Mouse (Mus musculus) liver, embryonic 12.5 days (tissue): ENCODE data around the gene Hnrnpu. TPM values are rescaled to one million over a fixed set of nuclear protein-coding genes. Genes with fewer than 3 reads are reported as not detected.
"Not testable (repeated sequence)": the region's sequence is repeated elsewhere in the genome, so short reads cannot be mapped to it uniquely, and the experiment has no call there.

ENCODE experiments used
- ATAC-seq: fragments of 200-750 bp; cut with Nextera tagmentation; 2 replicates; pipeline ENCODE4 v1.8.0; 2017; ENCODE audit warnings: moderate number of reproducible peaks, mild to moderate bottlenecking, moderate library complexity
- H3K27ac ChIP-seq: fragments of 300-500 bp; sonication (generic); 2 replicates; pipeline ENCODE4 v1.5.1; 2016; ENCODE audit warnings: mild to moderate bottlenecking
- H3K27me3 ChIP-seq: fragments of 300-500 bp; sonication (generic); replicated peaks from 2 replicates; pipeline ENCODE4 v1.6.1; 2016; ENCODE audit warnings: mild to moderate bottlenecking, moderate library complexity
- H3K36me3 ChIP-seq: fragments of 300-500 bp; sonication (generic); 2 replicates; pipeline ENCODE4 v1.6.1; 2016; ENCODE audit warnings: mild to moderate bottlenecking, moderate library complexity
- H3K4me1 ChIP-seq: fragments of 300-500 bp; sonication (generic); 2 replicates; pipeline ENCODE4 v1.6.1; 2016
- H3K4me2 ChIP-seq: fragments of 300-500 bp; sonication (generic); 2 replicates; pipeline ENCODE4 v1.6.1; 2016; ENCODE audit warnings: mild to moderate bottlenecking, moderate library complexity
- H3K4me3 ChIP-seq: fragments of 300-500 bp; sonication (generic); 2 replicates; pipeline ENCODE4 v1.5.1; 2016; ENCODE audit warnings: mild to moderate bottlenecking, moderate library complexity
- H3K9ac ChIP-seq: fragments of 300-500 bp; sonication (generic); 2 replicates; pipeline ENCODE4 v1.6.1; 2016; ENCODE audit warnings: mild to moderate bottlenecking, moderate library complexity
- H3K9me3 ChIP-seq: fragments of 300-500 bp; sonication (generic); replicated peaks from 2 replicates; pipeline ENCODE4 v1.6.1; 2016; ENCODE audit warnings: mild to moderate bottlenecking, moderate library complexity
- WGBS: fragments of 180-500 bp; shearing (Covaris S2); methylation state at CpG from one replicate; pipeline ENCODE4 v1.1.7; 2016; ENCODE audit not compliant: insufficient replicate concordance; 5-methylcytosine and 5-hydroxymethylcytosine counted together
- polyA plus RNA-seq: library from polyadenylated mRNA; unstranded; fragments of >200 nt; fragmentation: Nextera tagmentation; extraction: Ambion mirVana; gene quantifications from 2 replicates; pipeline ENCODE4 v1.2.1, GENCODE M21; 2016

Gene Hnrnpu
- polyA plus RNA-seq, 1 experiment from 2014 or later: 556 TPM

- no peaks in the 10 kb centered on the region for H3K4me1 ChIP-seq
- H3K9ac ChIP-seq: no peak overlapping the region
- H3K4me2 ChIP-seq: no peak overlapping the region
- no peak for ATAC-seq
- H3K36me3 ChIP-seq: no peaks in the 10 kb centered on the region
- H3K27ac ChIP-seq: no peak overlapping the region
- WGBS: 65% methylated on average over 2 of the region's 2 CpGs
- H3K9me3 ChIP-seq: no peaks in the 10 kb centered on the region
- no peaks in the 10 kb centered on the region for H3K27me3 ChIP-seq
- H3K4me3 ChIP-seq: no peak overlapping the region
These were observed 23.1 kb upstream of the Hnrnpu start for GRCm38 (mm10) chr1:178360702-178361101.

- WGBS: 70% methylated on average over 11 of the region's 11 CpGs
- no peaks in the 10 kb centered on the region for H3K27me3 ChIP-seq
- H3K4me3 ChIP-seq: no peak overlapping the region
- no peak overlapping the region for H3K9ac ChIP-seq
- no peak for ATAC-seq
- no peak overlapping the region for H3K27ac ChIP-seq
- H3K36me3 ChIP-seq: no peaks in the 10 kb centered on the region
- no peaks in the 10 kb centered on the region for H3K9me3 ChIP-seq
- H3K4me1 ChIP-seq: no peaks in the 10 kb centered on the region
- H3K4me2 ChIP-seq: no peak overlapping the region
These were observed 22.7 kb upstream of the Hnrnpu start for GRCm38 (mm10) chr1:178360264-178360663.

- Histone ChIP-seq H3K9ac (no peak overlapping the region), H3K4me3 (no peak overlapping the region), H3K4me1 (no peaks in the 10 kb centered on the region), H3K4me2 (no peak overlapping the region), H3K27me3 (no peaks in the 10 kb centered on the region), H3K36me3 (no peaks in the 10 kb centered on the region), H3K27ac (no peak overlapping the region), H3K9me3 (no peaks in the 10 kb centered on the region)
- ATAC-seq: no peak
- 68% methylated on average over 12 of the region's 12 CpGs for WGBS
These were observed 20.4 kb upstream of the Hnrnpu start for GRCm38 (mm10) chr1:178357776-178358710.

GRCm38 (mm10) chr1:178354576-178354975 is 17.0 kb upstream of the Hnrnpu start:
- Histone ChIP-seq H3K4me1 (no peaks in the 10 kb centered on the region), H3K9me3 (no peaks in the 10 kb centered on the region), H3K4me2 (no peak overlapping the region), H3K27me3 (no peaks in the 10 kb centered on the region), H3K4me3 (no peak overlapping the region), H3K27ac (no peak overlapping the region), H3K9ac (no peak overlapping the region), H3K36me3 (no peaks in the 10 kb centered on the region)
- no peak for ATAC-seq
- 41% methylated on average over 3 of the region's 3 CpGs for WGBS

- ATAC-seq: no peak
- Histone ChIP-seq H3K9me3 (no peaks in the 10 kb centered on the region), H3K9ac (no peak overlapping the region), H3K27me3 (no peaks in the 10 kb centered on the region), H3K4me2 (no peak overlapping the region), H3K4me1 (no peaks in the 10 kb centered on the region), H3K36me3 (no peaks in the 10 kb centered on the region), H3K4me3 (no peak overlapping the region), H3K27ac (no peak overlapping the region)
These were observed 14.0 kb upstream of the Hnrnpu start for GRCm38 (mm10) chr1:178351643-178352042.

GRCm38 (mm10) chr1:178350792-178351191 is 13.2 kb upstream of the Hnrnpu start:
- Histone ChIP-seq H3K36me3 (no peaks in the 10 kb centered on the region), H3K27ac (no peak overlapping the region), H3K4me2 (no peak overlapping the region), H3K27me3 (no peaks in the 10 kb centered on the region), H3K9ac (no peak overlapping the region), H3K4me1 (no peaks in the 10 kb centered on the region), H3K9me3 (no peaks in the 10 kb centered on the region), H3K4me3 (no peak overlapping the region)
- ATAC-seq: no peak
- WGBS: 90% methylated on average over 2 of the region's 2 CpGs

GRCm38 (mm10) chr1:178344071-178344805 is 6.6 kb upstream of the Hnrnpu start:
- H3K9me3 ChIP-seq, H3K9ac ChIP-seq, H3K4me3 ChIP-seq, H3K4me2 ChIP-seq, ATAC-seq, H3K27me3 ChIP-seq, H3K27ac ChIP-seq, H3K36me3 ChIP-seq, H3K4me1 ChIP-seq: not testable (repeated sequence)
- WGBS: 76% methylated on average over 10 of the region's 10 CpGs

GRCm38 (mm10) chr1:178342612-178343011 is 5.0 kb upstream of the Hnrnpu start:
- 56% methylated on average over 5 of the region's 5 CpGs for WGBS
- H3K4me3 ChIP-seq: no peak overlapping the region
- ATAC-seq: no peak
- no peak overlapping the region for H3K4me2 ChIP-seq
- no peak overlapping the region for H3K9ac ChIP-seq
- H3K27ac ChIP-seq: no peak overlapping the region
- H3K4me1 ChIP-seq: peaks cover 13% of the 10 kb centered on the region
- no peaks in the 10 kb centered on the region for H3K36me3 ChIP-seq
- no peaks in the 10 kb centered on the region for H3K9me3 ChIP-seq
- no peaks in the 10 kb centered on the region for H3K27me3 ChIP-seq

GRCm38 (mm10) chr1:178342063-178342462 is 4.5 kb upstream of the Hnrnpu start:
- H3K4me1 ChIP-seq: peaks cover 13% of the 10 kb centered on the region
- no peak overlapping the region for H3K9ac ChIP-seq
- WGBS: 29% methylated on average over 1 of the region's 1 CpGs

GRCm38 (mm10) chr1:178341435-178341834 is 3.8 kb upstream of the Hnrnpu start:
- no peaks in the 10 kb centered on the region for H3K9me3 ChIP-seq
- H3K4me3 ChIP-seq: no peak overlapping the region
- H3K4me1 ChIP-seq: peaks cover 13% of the 10 kb centered on the region
- WGBS: 83% methylated on average over 3 of the region's 3 CpGs
- no peak overlapping the region for H3K9ac ChIP-seq
- 0 out of 2 replicates have a peak, but pooled peaks cover 3% of the 10 kb centered on the region for H3K36me3 ChIP-seq
- no peak overlapping the region for H3K27ac ChIP-seq
- no peak overlapping the region for H3K4me2 ChIP-seq
- no peak for ATAC-seq
- no peaks in the 10 kb centered on the region for H3K27me3 ChIP-seq

More at GRCm38 (mm10) chr1:178342063-178342462, 4.5 kb upstream of the Hnrnpu start:
- H3K4me3 ChIP-seq: no peak overlapping the region
- no peaks in the 10 kb centered on the region for H3K27me3 ChIP-seq
- H3K27ac ChIP-seq: no peak overlapping the region
- H3K4me2 ChIP-seq: no peak overlapping the region
- H3K9me3 ChIP-seq: no peaks in the 10 kb centered on the region
- no peak for ATAC-seq
- H3K36me3 ChIP-seq: no peaks in the 10 kb centered on the region

GRCm38 (mm10) chr1:178340213-178340612 is 2.6 kb upstream of the Hnrnpu start:
- Histone ChIP-seq H3K4me3 (no peak overlapping the region), H3K9ac (no peak overlapping the region), H3K27me3 (no peaks in the 10 kb centered on the region), H3K36me3 (peaks cover 9% of the 10 kb centered on the region), H3K9me3 (no peaks in the 10 kb centered on the region), H3K27ac (no peak overlapping the region), H3K4me2 (no peak overlapping the region), H3K4me1 (peaks cover 14% of the 10 kb centered on the region)
- 81% methylated on average over 2 of the region's 2 CpGs for WGBS
- no peak for ATAC-seq

GRCm38 (mm10) chr1:178338318-178338641 is 683 bp upstream of the Hnrnpu start:
- peak overlapping the region; percentile 96 for H3K4me3 ChIP-seq
- H3K4me2 ChIP-seq: peak overlapping the region; percentile 87
- H3K9me3 ChIP-seq: no peaks in the 10 kb centered on the region
- no peaks in the 10 kb centered on the region for H3K27me3 ChIP-seq
- peaks cover 29% of the 10 kb centered on the region for H3K4me1 ChIP-seq
- peak overlapping the region; percentile 100 for H3K27ac ChIP-seq
- H3K36me3 ChIP-seq: peaks cover 27% of the 10 kb centered on the region
- peak overlapping the region; percentile 100 for H3K9ac ChIP-seq
- WGBS: 7% methylated on average over 6 of the region's 6 CpGs
- no peak for ATAC-seq
